Mouse (Mus musculus) CH12.LX (cell line): ENCODE measurements at regions not wholly inside any gene's neighbourhood (a gene's known extent, or its start where the extent isn't known, plus 50 kb on each side); places are given as distances from the start of the nearest gene placed in this dataset.
A peak's percentile ranks its signal among the peaks of the same experiment; 100 is the strongest.

Source experiments
- CHD2 ChIP-seq: IDR thresholded peaks from 2 replicates; pipeline ENCODE4 v1.6.1; 2011; ENCODE audit warnings: low read length, improper control_type of control experiment
- CTCF ChIP-seq, 2 experiments: IDR thresholded peaks in 1 of 2; conservative IDR thresholded peaks in 1 of 2; 2 replicates each; pipeline ENCODE4 v1.5.1; 2011 to 2012; ENCODE audit warnings: low read depth in 2 of 2, low read length in 2 of 2, improper control_type of control experiment in 1 of 2, inconsistent platforms in 1 of 2, mild to moderate bottlenecking in 1 of 2, moderate library complexity in 1 of 2
- POLR2A ChIP-seq: IDR thresholded peaks from 2 replicates; pipeline ENCODE4 v1.6.1; 2011; ENCODE audit warnings: low read depth, mild to moderate bottlenecking, improper control_type of control experiment, low read length

- TF ChIP-seq CTCF (conservative IDR thresholded peaks at IDR 0.05 in 1 of 2, IDR thresholded peaks at IDR 0.05 in 1 of 2; ENCODE audit: low read depth in 2 of 2, low read length in 2 of 2) (peak in 1 of 2 experiments; percentile 63; a peak in 2 of 4 replicates), POLR2A (no peak), CHD2 (no peak)
Measured at GRCm38 (mm10) chr12:12595399-12595798, 333.5 kb downstream of the Fam49a start.
